Mouse (Mus musculus): ENCODE measurements around the gene Tectb. TPM values are rescaled to one million over a fixed set of nuclear protein-coding genes. Genes with fewer than 3 reads are reported as not detected.

Tectb gene
- polyA plus RNA-seq, 1 experiment = 0.18 TPM

DNA sequence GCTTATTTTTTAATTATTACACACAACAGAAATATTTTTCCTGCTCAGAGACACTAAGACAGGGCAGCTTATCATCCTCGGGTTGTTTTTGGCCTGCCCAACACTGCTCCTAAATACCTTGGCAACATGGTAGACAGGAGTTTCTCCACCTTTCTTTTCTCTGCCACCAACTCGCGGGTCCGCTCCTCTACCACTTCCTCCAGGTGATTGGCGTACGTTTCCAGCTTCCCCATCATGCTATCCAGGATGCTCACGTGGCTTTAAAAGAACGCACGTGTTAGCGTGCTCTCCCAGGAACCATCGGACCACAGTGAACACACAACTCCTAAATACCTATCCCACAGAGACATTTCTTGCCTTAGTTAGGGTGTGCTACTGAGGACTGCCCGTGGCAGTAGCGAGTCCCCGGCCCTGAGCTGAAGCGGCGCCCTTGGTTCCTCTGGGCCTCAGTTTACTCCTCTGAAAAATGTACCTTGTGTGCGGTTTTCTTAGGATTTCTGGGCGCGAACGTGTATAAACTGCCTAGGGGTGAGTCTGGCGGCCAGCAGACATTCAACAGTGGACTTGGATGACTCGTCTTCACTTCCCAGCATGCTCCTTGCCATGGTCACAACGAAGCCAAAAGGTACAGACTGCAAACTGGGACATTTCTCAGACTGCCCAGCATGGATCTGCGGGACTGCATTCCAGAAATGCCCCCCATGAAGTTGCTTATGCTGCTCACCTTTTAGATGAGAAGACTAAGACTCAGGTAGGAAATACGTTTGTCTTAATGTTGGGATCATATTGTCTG is 27.4 kb downstream of the Tectb start:
- no peak for DNase-seq (ENCODE audit: extremely low spot score in 1 of 2, low spot score in 1 of 2)

DNA sequence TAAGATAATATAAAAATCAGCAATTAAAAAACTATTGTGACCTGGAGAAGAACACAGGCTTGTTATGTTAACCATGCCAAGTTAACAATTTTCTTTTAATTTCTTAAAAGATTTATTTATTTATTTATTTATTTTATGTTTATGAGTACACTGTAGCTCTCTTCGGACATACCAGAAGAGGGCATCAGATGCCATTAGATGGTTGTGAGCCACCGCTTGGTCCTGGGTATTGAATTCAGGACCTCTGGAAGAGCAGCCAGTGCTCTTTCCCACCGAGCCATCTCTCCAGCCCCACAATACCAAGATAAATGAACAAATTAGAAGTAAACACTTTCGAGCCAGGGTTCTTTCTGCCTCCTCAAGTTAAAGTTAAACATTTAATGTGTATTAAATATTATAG is 28.1 kb downstream of the Tectb start:
- DNase-seq (ENCODE audit: extremely low spot score in 1 of 2, low spot score in 1 of 2) = no peak

- no peak for DNase-seq (ENCODE audit: extremely low spot score in 1 of 2, low spot score in 1 of 2)
Observed at GRCm38 (mm10) chr19:55209084-55209483, 28.6 kb downstream of the Tectb start.

DNA sequence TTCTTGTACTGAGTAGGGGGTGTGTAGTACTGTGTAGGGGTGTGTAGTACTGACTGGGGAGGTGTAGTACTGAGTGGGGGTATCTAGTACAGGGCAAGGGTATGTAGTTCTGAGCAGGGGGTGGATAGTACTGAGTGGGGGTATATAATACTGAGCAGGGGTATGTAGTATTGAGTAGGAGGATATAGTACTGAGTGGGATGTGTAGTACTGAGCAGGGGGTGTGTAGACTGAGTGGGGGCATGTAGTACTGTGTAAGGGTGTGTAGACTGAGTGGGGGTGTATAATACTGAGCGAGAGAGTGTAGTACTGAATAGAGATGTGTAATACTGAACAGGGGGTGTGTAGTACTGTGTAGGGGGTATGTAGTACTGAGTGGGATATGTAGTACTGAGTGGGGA is 31.2 kb downstream of the Tectb start:
- DNase-seq (ENCODE audit: extremely low spot score in 1 of 2, low spot score in 1 of 2) = no peak

GRCm38 (mm10) chr19:55213617-55214340 is 33.2 kb downstream of the Tectb start:
- no peak for DNase-seq (ENCODE audit: extremely low spot score in 1 of 2, low spot score in 1 of 2)

DNA sequence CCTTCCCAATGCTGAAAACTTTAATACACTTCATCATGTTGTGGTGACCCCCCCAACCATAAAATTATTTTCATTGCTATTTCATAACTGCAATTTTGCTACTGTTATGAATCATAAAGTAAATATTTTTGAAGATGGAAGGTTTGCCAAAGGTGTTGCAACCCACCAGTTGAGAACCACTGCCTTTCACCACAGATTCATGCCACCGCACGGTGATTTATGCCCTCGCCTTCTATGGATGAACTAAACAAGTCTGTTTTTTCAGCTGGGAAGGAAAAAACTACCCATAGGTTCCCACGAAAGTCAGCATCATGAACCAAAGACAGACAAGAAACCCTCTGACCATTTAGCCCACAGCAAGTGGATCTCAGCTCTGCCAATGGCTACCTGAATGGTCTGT is 36.3 kb downstream of the Tectb start:
- no peak for DNase-seq (ENCODE audit: extremely low spot score in 1 of 2, low spot score in 1 of 2)

- peak; percentile 83 to 85 for DNase-seq (ENCODE audit: extremely low spot score in 1 of 2, low spot score in 1 of 2)
Observed at GRCm38 (mm10) chr19:55217365-55217764, 36.8 kb downstream of the Tectb start.

- DNase-seq (ENCODE audit: extremely low spot score in 1 of 2, low spot score in 1 of 2) = peak; percentile 77 to 95
Observed at GRCm38 (mm10) chr19:55218192-55218739, 37.7 kb downstream of the Tectb start.

GRCm38 (mm10) chr19:55218741-55219221 is 38.2 kb downstream of the Tectb start:
- no peak for DNase-seq (ENCODE audit: extremely low spot score in 1 of 2, low spot score in 1 of 2)

DNA sequence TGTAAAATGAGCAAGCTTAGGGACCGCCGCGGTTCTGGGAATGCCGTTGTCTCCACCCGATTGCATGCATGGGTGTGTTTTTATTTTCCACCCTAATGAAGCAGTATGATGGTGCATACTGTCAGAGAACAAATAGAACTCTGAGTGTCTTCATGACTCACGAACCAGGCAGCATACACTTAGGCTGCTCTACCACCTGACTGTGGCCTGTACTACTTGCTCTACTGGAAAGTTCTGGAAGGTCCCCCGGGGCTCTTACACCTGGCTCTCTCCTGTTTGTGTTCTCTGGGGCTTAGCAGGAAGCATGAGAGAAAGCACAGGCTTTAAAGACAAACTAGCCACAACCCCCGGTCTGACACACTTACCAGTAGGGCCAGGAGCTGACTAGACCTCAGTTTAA is 38.8 kb downstream of the Tectb start:
- DNase-seq (ENCODE audit: extremely low spot score in 1 of 2, low spot score in 1 of 2) = no peak

DNA sequence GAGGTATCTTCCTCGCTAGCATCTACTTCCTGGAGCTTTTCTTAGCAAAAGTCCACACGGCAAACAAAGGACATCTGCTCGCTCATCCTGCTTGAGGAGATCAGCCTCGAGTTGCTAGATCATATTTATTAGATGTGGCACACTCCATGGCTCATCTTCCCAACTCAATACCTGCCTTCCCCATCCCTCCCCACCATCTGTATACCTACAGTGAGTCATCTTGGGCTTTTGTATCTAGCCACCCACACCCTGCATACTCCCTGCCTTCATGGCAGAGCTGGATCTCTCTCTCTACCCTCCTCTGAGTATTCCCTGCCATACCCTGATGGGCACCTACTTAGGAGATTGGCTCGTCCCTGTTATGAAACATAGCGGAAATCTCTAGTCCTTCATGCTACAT is 40.7 kb downstream of the Tectb start:
- peak in 1 of 2 experiments; percentile 65 for DNase-seq (ENCODE audit: extremely low spot score in 1 of 2, low spot score in 1 of 2)

DNA sequence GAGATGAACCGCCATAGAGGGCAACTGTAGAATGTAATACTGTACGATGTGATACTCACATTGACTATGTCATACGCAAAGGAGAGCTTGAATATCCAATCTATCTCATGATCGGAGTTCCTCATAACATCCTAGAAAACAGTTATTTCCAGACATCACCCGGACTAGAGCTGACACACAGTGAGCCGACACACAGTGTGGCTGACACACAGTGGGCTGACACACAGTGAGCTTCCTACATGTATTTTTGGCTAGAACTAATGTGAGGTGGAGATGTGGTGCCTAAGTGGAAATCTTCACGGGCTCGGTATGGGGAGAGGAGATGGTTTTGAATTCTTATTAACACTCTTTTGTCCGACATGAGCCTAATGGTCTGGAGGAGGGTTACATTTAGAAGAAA is 41.7 kb downstream of the Tectb start:
- DNase-seq (ENCODE audit: extremely low spot score in 1 of 2, low spot score in 1 of 2) = no peak

GRCm38 (mm10) chr19:55226621-55227020 is 46.1 kb downstream of the Tectb start:
- no peak for DNase-seq (ENCODE audit: extremely low spot score in 1 of 2, low spot score in 1 of 2)

DNA sequence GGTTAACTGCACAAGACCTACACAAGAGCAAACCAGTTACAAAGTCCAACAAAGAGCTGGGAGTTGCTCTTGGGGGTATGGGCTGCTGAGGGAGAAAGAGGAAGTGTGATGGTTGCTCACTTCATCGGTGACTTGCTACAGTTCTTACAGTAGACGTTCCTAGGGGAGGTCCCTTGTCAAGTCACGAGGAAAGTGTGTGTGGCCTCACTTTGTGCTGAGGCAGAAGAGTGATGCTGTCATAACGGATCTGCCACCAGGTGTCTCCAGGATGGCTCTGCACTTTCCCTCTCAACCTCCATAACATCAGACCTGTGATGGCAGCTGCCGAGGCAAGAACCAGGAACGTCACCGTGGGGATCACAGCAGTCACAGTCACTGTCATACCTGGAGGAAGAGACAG is 46.6 kb downstream of the Tectb start:
- DNase-seq (ENCODE audit: extremely low spot score in 1 of 2, low spot score in 1 of 2) = no peak

DNA sequence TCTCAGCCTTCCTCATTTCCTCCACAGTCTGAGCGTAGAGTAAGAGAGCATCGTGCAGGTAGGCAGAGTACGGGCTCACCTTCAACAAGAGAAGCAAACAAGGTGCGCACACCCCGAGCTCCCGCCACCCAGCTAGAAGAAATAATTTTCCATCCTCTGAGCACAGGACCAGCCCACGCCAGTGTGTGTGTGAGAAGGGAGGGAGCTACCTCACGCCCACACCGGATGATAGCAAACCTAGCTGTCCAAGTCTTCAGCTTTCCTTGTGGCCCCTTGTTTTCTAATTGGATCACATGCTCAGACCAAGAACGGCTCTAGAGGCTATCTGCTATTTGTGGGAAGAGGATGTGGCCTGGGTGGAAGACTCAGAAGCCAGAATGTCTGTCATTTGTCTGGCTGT is 50.5 kb downstream of the Tectb start:
- DNase-seq (ENCODE audit: extremely low spot score in 1 of 2, low spot score in 1 of 2) = no peak

GRCm38 (mm10) chr19:55232136-55232535 is 51.6 kb downstream of the Tectb start:
- DNase-seq (ENCODE audit: extremely low spot score in 1 of 2, low spot score in 1 of 2) = no peak

- no peak for DNase-seq (ENCODE audit: extremely low spot score in 1 of 2, low spot score in 1 of 2)
Observed at GRCm38 (mm10) chr19:55236026-55236425, 55.5 kb downstream of the Tectb start.

DNA sequence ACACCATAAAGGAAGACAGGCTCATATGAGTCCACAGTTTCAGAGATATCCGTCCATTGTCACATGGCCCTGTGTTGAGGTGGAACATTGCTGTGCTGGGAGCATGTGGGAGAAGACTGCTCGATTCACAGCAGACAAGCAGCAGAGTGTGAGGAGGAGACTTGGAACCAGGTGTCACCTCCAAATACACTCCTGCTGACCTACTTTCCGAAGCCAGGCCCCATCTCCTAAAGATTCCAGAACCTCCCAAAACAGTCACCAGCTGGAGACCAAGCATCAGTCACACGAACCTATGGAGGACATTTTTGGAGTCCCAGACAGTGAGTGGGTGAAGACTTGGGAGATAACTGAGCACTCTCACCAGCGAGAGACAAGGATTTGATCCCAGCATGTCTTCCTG is 56.0 kb downstream of the Tectb start:
- DNase-seq (ENCODE audit: extremely low spot score in 1 of 2, low spot score in 1 of 2) = peak in 1 of 2 experiments; percentile 67

DNA sequence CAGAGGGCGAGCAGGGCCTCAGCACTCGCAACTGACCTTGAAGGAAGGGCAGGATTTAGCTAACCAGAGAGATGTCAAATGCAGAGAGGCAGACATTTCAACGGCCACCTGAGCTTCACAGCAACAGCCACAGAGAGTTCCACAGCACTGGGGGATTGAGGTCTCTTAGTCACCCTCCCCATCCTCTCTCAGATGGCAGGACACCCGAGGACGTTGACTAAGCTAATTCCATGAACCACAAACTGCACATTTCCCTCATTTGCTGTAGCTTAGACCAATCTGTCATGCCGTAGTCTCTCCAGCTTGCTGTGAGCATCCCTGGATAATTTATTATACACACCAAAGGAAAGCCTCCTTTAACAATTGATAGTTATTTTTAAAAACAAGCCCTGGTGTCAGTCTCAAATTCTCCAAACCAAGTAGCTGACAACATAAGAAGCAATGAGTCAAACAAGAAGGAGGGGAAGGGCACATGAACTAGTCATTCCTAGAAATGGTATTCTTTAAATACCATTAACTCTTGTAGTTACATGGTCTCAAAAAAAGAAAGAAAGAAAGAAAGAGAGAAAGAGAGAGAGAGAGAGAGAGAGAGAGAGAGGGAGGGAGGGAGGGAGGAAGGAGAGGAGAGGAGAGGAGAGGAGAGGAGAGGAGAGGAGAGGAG is 59.4 kb downstream of the Tectb start:
- no peak for DNase-seq (ENCODE audit: extremely low spot score in 1 of 2, low spot score in 1 of 2)

DNA sequence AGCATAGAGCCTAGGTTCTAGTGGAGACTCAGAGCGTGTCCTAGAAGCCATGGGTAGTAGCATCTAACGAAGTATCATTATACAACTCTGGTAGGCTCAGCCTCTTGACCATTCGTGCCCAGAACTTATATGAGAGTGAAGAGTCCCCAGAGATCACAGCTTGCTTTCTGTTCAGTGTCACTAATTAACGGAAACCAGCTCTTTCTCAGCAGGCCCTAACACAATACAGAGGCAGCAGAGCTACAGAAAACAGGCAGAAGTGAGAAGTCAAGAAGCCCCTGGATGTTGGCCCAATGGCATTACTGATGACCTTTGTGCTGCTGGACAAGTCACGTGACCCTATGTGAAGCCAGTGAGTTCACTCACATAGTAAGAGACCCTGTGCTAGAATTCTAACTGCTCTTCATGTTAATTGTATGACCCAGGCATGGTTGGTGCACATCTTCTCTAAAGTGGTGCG is 60.7 kb downstream of the Tectb start, which contains the start of gene Gucy2g:
Gene Gucy2g, minus strand, starts transcription at position 51 of the 460 bp plus-strand sequence.
- DNase-seq (ENCODE audit: extremely low spot score in 1 of 2, low spot score in 1 of 2) = no peak

DNA sequence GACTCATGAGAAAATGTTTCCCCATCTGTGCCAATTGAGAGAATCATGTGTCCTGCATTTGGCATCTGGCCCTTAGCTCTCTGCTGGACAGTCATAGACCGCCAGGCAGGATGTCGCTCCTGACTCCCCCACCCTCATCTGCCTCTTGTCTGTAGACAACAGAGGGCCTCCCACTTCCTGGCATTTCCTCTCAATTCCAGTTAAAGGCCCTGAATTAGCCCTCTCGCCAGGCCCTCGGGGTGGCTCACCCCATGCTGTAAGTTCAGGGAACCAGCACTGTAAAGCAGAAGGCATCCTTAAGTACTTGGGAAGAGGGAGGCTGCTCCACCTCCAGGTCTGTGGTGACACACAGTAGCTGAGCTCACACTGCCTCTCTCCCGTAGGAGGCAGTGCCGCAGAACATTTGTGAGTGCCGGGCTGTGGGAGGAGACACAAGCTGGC is 64.3 kb downstream of the Tectb start:
- DNase-seq (ENCODE audit: extremely low spot score in 1 of 2, low spot score in 1 of 2) = peak; percentile 65 to 68

All from frontal cortex, adult 2 months (tissue).